Mouse (Mus musculus): ENCODE data around the gene Myocd.

Gene Myocd

DNA sequence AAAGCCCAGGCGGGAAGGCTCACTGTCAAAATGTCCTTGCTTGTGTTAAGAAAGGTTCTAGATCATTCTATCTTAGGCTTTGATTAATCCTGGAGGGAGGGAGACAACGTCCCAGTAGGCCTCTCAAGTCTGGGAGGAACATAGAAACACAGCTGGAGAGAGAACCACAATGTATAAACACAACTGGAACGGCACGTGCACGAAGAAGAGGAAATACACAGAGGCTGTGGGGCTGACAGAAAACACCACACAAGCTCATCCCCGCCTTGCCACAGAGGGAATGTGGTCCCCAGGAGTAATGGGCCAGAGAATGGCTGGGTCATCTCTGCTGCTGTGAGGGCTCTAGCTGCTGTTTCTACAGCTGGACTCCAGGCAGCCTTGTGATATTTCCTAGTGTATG, 58.1 kb downstream of the Myocd start:
- DNase-seq: no peak

- DNase-seq: no peak
Observed at GRCm38 (mm10) chr11:65209441-65209840, 60.3 kb downstream of the Myocd start.

- no peak for DNase-seq
Observed at GRCm38 (mm10) chr11:65205306-65205705, 64.5 kb downstream of the Myocd start.

- no peak for DNase-seq
Observed at GRCm38 (mm10) chr11:65204651-65205050, 65.1 kb downstream of the Myocd start.

DNA sequence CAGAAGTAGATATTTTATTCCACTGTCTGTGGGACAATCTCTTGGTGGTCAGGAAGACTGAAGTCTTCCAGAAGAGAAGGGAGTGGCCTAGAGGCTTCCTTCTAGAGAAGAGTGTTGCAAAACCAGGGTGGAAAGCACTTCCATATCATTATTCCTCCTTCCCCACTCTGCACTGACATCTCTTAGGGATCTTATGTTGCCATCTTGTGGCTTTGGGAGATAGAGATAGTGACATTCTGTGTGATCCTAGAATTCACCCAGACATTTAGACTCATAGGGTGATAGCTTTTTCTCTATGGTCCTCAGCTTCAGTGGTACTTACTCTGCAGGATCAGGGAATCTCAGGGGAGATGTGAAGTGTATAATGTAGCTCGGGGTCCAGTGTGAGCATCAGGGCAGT, 66.8 kb downstream of the Myocd start:
- DNase-seq: no peak

GRCm38 (mm10) chr11:65202236-65202635, 67.6 kb downstream of the Myocd start:
- no peak for DNase-seq

GRCm38 (mm10) chr11:65198026-65198425, 71.8 kb downstream of the Myocd start:
- no peak for DNase-seq

DNA sequence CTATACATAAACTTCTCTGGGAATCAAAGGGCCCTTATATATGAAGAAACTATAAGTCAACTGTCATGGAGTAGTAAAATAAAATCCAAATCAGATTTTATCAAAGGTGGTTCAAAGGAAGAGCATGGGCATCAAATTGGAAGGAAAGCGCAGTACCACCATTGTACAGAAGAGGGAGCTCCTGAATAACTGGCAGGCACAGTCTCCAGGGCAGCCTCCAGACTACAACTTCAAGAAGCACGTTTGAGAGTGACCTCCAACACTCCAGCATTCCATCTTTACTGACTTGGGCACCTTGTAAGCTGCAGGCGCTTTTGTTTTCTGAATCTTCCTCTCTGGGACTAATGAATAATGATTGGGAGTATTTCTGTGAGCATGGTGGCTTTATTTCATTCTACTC, 72.5 kb downstream of the Myocd start:
- DNase-seq: peak; percentile 77

DNA sequence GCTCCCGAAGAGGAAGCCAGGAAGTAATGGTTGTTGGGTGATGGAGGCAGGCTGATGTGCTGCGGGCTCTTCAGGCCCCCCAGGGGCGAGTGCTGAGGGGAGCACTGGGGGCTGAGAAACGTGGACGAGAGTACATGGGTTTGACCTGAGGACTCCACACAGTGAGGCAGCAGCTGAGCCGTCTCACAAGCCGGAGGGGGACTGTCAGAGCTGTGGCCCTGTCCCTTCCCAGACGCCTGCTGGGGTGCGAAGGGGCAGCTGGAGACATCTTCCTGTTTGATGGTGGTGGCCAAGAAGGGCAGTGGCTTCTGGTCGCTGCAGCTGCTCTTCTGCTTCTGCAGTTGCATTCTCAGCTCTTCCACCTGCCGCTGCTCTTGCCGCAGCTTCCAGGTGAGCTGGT, 82.8 kb downstream of the Myocd start:
- DNase-seq: no peak

- DNase-seq: no peak
Observed at GRCm38 (mm10) chr11:65185114-65185513, 84.7 kb downstream of the Myocd start.

DNA sequence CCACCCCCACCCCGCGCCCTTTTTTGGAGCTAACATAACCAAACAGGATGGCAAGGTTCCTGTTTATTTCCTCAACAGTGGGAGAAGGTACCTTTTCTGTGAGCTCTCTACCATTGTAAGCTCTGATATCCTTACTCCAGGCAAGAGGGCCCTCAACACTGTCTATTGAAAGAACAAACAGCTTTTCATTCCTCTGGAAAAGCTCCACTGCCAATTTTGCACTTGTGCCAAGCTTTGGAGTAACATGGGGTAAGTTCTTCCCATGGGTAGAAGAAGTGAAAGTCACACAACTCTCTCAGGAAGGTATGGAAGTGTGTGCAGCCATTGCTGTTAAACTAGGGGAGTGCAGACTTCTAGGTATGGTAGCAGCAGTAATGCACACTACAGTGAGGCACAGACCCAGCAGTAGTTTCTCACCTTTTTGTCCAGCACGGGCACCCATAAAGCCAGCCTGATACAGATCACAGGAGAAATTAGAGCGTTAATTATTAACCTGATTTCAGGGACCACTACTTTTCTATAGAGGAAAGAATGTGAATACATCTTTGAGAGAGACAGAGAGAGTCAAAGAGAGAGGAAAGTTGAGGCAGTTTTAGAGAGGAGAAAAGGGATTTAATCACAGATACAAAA, 99.6 kb downstream of the Myocd start:
- DNase-seq: no peak

DNA sequence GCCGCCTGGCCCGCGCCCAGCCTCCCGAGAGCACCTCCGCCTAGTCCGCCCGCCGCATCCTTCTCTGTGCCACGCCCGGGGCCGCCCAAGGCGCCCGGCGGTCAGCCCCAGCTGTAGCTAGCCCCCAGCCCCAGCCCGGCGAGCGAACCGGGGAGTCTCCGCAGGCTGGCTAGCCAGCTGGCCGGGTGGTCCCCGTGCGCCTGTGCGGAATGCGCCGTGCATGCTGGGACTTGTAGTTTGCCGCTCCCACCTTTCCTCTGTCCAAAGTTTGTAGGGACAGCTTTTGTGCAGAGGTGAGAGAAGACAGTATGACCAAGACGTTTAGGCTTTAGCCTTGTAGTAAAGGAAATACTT, 107.0 kb downstream of the Myocd start, which contains the start of gene Arhgap44:
Gene Arhgap44 (minus strand): TSS at position 195 of the 354 bp plus-strand sequence.
- DNase-seq: peak; percentile 79

- DNase-seq: peak; percentile 24
Observed at GRCm38 (mm10) chr11:65161881-65162766, 107.7 kb downstream of the Myocd start.

GRCm38 (mm10) chr11:65160991-65161880, 108.6 kb downstream of the Myocd start:
- DNase-seq: no peak

- no peak for DNase-seq
Observed at GRCm38 (mm10) chr11:65159791-65160190, 110.0 kb downstream of the Myocd start, which contains the start of gene 1700086D15Rik. Gene 1700086D15Rik, minus strand, starts transcription at chr11:65159891.

GRCm38 (mm10) chr11:65158658-65158990, 111.2 kb downstream of the Myocd start:
- no peak for DNase-seq

DNA sequence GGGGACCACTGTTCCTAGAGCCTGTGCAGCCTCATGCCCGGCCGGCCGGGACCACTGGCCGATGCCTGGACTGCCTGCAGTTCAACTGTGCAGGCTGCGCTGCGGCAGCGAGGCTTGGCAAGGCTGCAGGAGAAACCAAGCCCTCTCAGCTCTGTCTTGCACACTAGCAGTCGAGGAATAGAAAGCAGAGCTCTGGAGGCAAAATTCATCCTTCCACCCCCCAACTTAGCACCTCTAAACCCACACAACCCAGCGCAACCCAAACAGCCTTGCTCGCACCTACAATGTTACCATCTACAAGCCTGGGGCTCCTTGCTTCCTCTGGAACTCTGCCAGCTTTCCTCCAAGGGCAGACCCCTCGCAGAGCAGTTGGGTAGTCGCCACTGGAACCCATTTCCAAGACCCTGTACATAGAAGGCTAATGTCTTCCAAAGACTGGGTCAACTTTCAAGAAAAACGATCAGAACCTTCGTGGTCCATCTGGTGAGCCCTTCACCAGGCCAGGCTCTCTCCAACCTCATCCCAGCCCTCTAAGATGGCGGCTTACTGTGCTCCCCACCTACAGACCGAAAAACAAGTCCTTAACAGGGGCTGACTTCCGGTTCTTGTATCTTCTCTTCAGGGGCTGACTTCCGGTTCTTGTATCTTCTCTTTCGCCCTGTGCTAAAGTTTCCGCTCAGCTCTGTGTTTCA, 111.7 kb downstream of the Myocd start:
- DNase-seq: no peak

GRCm38 (mm10) chr11:65153006-65153405, 116.8 kb downstream of the Myocd start:
- no peak for DNase-seq

GRCm38 (mm10) chr11:65148441-65148840, 121.3 kb downstream of the Myocd start:
- DNase-seq: no peak

DNA sequence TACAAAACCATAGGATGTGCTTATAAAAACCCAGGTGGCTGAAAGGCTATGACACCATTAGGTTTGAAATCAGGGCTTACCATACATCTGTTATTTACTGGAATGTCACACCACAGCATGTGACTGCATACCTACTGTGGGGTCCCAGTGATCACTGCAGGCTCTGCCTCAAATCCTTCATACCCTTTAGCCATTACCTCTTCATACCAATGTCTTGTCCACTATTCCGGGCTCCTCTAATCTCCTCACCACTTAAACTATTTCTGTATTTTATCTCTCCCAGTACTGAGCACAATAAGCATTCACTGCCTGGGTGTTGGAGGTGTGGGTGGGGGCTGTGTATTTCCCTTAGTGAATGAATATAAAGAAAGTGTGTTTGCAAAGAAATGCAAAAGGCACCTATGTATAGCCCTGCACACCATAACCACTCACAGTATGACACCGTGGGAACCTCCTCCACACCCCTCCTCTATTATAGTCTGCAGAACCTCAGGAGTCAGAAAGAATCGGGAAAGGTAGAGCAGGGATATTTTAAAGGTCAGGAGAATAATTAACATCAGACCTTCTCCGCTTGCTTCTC, 126.9 kb downstream of the Myocd start:
- DNase-seq: no peak

GRCm38 (mm10) chr11:65139030-65139429, 130.8 kb downstream of the Myocd start:
- no peak for DNase-seq

DNA sequence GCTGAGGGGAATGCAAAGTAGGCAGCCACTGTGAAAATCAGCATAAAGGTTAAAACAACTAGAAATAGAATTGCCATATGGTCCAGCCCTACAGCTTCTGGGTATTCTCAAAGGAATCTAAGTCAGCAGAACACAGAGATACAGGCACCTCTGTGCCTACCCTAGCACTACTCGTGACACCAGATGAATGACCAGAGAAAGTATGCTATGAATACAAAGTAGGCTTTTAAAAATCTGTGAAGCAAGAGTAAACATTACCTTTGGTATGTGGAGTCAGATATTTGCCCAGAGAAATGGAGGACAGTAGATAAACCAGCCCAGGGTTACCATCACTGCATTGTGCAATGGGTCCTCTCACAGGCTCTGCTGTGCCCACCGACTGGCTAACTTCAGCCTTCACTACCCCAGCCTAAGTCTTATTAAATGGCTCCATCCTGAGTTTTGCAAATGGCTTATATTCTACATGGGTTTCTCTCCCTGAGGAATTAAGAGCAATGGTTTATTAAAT, 132.6 kb downstream of the Myocd start:
- DNase-seq: no peak

Measured in right cerebral cortex, postnatal 14 days (tissue).